Mouse (Mus musculus): ENCODE data around the gene Fyco1. TPM values are rescaled to one million over a fixed set of nuclear protein-coding genes. Genes with fewer than 3 reads are reported as not detected.

The Fyco1 gene
- total and polyA plus RNA-seq, 3 experiments, result 55.5 to 262 (median 251) TPM

DNA sequence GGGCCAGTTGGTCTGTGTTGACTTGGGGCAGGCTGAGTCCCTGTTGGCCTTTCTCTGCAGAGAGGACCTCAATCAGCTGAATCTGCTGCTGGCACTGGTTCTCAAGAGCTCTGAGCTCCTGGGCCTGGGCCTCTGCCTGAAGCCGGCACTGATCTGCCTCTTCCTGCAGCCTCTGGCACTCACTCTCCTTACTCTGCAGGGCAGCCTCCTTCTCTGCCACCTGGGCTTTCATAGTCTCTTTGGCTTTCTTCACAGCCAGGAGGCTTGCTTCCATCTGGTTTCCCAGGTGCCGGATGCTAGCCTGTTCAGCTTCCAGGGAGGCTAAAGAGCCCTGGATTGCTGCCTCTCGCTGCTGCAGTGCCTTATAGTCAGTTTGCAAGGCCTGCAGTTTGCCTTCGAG lies 22.8 kb downstream of the Fyco1 start:
- Histone ChIP-seq H3K4me3 (no peak overlapping the region), H3K9ac (ENCODE audit: low read depth, low read length) (no peak overlapping the region), H3K36me3 (ENCODE audit: control insufficient read depth, insufficient read depth, low read length) (peaks cover 4% of the 10 kb centered on the region; the same call in 1 of the 2 replicates), H3K27me3 (ENCODE audit: control insufficient read depth, insufficient read depth, low read length) (no peaks in the 10 kb centered on the region), H3K27ac (no peak overlapping the region), H3K4me1 (ENCODE audit: control insufficient read depth, insufficient read depth, low read length) (no peaks in the 10 kb centered on the region), H3K79me2 (replicated peaks; ENCODE audit: control insufficient read depth, insufficient read depth, low read length) (no peaks in the 10 kb centered on the region)
- intact Hi-C loops (cut with DNase I), result no loop called here
- TF ChIP-seq CTCF (IDR thresholded peaks at IDR 0.05), result no peak
- TF ChIP-seq POLR2A (IDR thresholded peaks at IDR 0.05; ENCODE audit: insufficient read depth, low read depth, low read length), result no peak
- TF ChIP-seq EP300 (IDR thresholded peaks at IDR 0.05; ENCODE audit: insufficient read depth, low read depth, low read length), result no peak
- WGBS, result 91% methylated on average over 4 of the region's 4 CpGs
- no peak for DNase-seq

DNA sequence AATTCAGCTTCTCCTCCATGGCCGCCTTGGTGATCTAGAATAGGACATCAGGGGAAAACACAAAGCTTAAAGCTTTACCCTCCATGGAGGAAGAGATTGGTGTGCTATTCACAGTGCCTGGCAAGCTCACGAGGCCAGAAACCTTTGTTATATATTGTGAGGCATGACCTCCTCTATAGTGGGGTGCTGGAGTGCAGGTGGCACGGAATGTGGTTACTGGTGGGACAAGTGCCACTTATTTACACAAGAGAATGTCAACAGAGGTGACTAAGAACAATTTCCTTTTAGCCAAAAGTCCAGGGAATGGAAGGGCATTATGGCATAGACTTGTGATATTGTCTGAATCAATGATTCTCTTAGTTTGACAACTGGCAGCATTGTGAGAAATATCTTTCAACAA lies 25.1 kb downstream of the Fyco1 start:
- Histone ChIP-seq H3K4me1 (ENCODE audit: control insufficient read depth, insufficient read depth, low read length) (no peaks in the 10 kb centered on the region), H3K36me3 (ENCODE audit: control insufficient read depth, insufficient read depth, low read length) (peaks cover 3% of the 10 kb centered on the region), H3K79me2 (replicated peaks; ENCODE audit: control insufficient read depth, insufficient read depth, low read length) (no peaks in the 10 kb centered on the region), H3K27ac (no peak overlapping the region), H3K27me3 (ENCODE audit: control insufficient read depth, insufficient read depth, low read length) (no peaks in the 10 kb centered on the region), H3K4me3 (no peak overlapping the region), H3K9ac (ENCODE audit: low read depth, low read length) (no peak overlapping the region)
- no peak for TF ChIP-seq POLR2A (IDR thresholded peaks at IDR 0.05; ENCODE audit: insufficient read depth, low read depth, low read length)
- TF ChIP-seq EP300 (IDR thresholded peaks at IDR 0.05; ENCODE audit: insufficient read depth, low read depth, low read length), result no peak
- no peak for TF ChIP-seq CTCF (IDR thresholded peaks at IDR 0.05)
- 91% methylated on average over 3 of the region's 3 CpGs for WGBS
- intact Hi-C loops (cut with DNase I), result no loop called here
- DNase-seq, result no peak

DNA sequence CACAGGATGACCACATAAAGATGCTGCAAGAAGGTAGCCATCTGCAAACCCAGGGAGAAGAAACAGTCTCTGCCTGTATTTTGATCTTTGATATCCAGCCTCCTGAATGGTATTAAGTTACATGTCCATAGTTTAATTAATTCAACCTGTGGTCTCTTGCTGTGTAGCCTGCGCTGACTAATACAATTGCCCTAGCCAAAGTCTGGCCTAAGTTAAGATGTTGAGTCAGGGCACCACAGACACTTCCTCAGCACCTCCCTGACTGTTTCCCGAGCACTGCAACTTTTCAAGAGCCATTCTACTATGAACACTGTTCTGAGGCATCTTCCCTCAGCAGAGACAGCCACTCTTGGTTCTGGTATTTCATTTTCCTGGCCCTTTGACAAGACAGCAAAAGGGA lies 33.1 kb downstream of the Fyco1 start:
- Histone ChIP-seq H3K27ac (no peak overlapping the region), H3K4me3 (no peak overlapping the region), H3K4me1 (ENCODE audit: control insufficient read depth, insufficient read depth, low read length) (peaks cover 7% of the 10 kb centered on the region), H3K79me2 (replicated peaks; ENCODE audit: control insufficient read depth, insufficient read depth, low read length) (no peaks in the 10 kb centered on the region), H3K9ac (ENCODE audit: low read depth, low read length) (no peak overlapping the region), H3K27me3 (ENCODE audit: control insufficient read depth, insufficient read depth, low read length) (no peaks in the 10 kb centered on the region), H3K36me3 (ENCODE audit: control insufficient read depth, insufficient read depth, low read length) (peaks cover 47% of the 10 kb centered on the region)
- TF ChIP-seq CTCF (IDR thresholded peaks at IDR 0.05) (no peak), POLR2A (IDR thresholded peaks at IDR 0.05; ENCODE audit: insufficient read depth, low read depth, low read length) (no peak)
- no peak for DNase-seq
- 81% methylated on average over 2 of the region's 2 CpGs for WGBS
- intact Hi-C loops (cut with DNase I), result no loop called here

DNA sequence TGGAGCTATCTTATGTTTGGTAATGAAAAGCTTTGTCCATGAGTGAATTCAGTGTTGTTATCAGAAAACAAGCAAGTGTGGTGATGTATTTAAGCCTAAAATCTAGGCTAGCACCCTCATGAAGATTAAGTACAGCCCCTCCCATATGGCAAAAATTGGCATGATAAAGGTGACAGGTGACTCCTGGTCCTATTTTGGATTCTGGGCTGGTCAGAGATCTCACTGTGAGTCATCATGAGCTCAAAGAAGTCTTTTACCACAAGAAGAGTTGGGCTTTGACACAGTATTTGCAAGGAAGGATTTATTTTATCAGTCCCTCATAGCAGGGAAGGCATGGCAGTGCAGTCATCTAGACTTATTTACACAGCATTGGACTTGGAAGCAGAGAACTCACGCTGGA lies 35.7 kb downstream of the Fyco1 start:
- TF ChIP-seq CTCF (IDR thresholded peaks at IDR 0.05) (no peak), EP300 (IDR thresholded peaks at IDR 0.05; ENCODE audit: insufficient read depth, low read depth, low read length) (no peak), POLR2A (IDR thresholded peaks at IDR 0.05; ENCODE audit: insufficient read depth, low read depth, low read length) (no peak)
- Histone ChIP-seq H3K79me2 (replicated peaks; ENCODE audit: control insufficient read depth, insufficient read depth, low read length) (no peaks in the 10 kb centered on the region), H3K4me3 (no peak overlapping the region), H3K27ac (no peak overlapping the region), H3K9ac (ENCODE audit: low read depth, low read length) (no peak overlapping the region), H3K27me3 (ENCODE audit: control insufficient read depth, insufficient read depth, low read length) (no peaks in the 10 kb centered on the region), H3K4me1 (ENCODE audit: control insufficient read depth, insufficient read depth, low read length) (peaks cover 7% of the 10 kb centered on the region), H3K36me3 (ENCODE audit: control insufficient read depth, insufficient read depth, low read length) (peaks cover 50% of the 10 kb centered on the region)
- WGBS, result 66% methylated on average over 1 of the region's 1 CpGs
- no peak for DNase-seq
- intact Hi-C loops (cut with DNase I), result no loop called here

DNA sequence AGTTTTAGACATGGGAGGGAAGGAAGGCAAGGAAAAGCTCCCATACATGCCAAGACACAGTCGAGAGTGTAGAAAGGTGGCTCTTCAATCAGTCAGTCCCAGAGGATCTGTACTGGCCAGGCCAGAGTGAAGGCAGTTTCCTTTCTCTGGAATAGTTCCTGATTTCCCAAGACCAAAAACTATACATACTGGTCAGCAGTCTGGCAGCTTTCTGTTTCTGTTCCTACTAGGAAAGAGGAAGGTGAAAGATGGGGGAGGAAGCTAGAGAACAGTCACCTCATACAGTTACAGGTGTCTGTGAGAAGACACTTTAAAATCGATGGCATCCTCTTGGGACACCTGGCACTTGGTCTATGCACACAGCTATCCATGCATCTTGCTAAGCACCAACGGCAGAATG lies 36.3 kb downstream of the Fyco1 start:
- no peaks in the 10 kb centered on the region for H3K27me3 ChIP-seq (ENCODE audit: control insufficient read depth, insufficient read depth, low read length)
- no peak for DNase-seq
- peak overlapping the region; percentile 4; the same call in 1 of the 2 replicates for H3K27ac ChIP-seq
- intact Hi-C loops (cut with DNase I), result no loop called here
- H3K9ac ChIP-seq (ENCODE audit: low read depth, low read length), result no peak overlapping the region
- H3K79me2 ChIP-seq (replicated peaks; ENCODE audit: control insufficient read depth, insufficient read depth, low read length), result no peaks in the 10 kb centered on the region
- H3K36me3 ChIP-seq (ENCODE audit: control insufficient read depth, insufficient read depth, low read length), result peaks cover 54% of the 10 kb centered on the region
- H3K4me1 ChIP-seq (ENCODE audit: control insufficient read depth, insufficient read depth, low read length), result peaks cover 7% of the 10 kb centered on the region
- 53% methylated on average over 3 of the region's 3 CpGs for WGBS
- H3K4me3 ChIP-seq, result no peak overlapping the region
- TF ChIP-seq POLR2A (IDR thresholded peaks at IDR 0.05; ENCODE audit: insufficient read depth, low read depth, low read length) (no peak), EP300 (IDR thresholded peaks at IDR 0.05; ENCODE audit: insufficient read depth, low read depth, low read length) (no peak), CTCF (IDR thresholded peaks at IDR 0.05) (no peak)

DNA sequence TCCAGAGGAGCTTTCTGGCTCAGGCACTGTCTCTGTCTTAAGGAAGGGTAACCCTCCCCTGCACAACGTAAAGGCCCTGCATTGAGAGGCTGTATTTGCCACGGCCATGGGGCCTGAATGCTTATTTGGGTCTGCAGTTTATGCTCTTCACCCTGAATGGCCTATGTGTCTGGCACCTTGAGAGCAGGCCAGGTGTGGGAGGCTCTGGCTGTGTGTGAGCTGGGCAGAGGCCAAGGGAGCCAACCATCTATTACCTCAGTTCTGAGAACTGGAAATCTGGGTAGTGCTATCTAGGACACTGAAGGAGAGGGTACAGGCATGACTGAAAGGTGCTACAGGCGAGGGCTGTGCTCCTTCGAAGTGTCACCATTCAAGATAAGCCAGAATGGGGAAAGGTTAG lies 36.9 kb downstream of the Fyco1 start:
- DNase-seq, result peak in 1 of 2 experiments; percentile 48

More for the DNA sequence above, 36.9 kb downstream of the Fyco1 start:
- no peak overlapping the region; the same call in 1 of the 2 replicates for H3K27ac ChIP-seq
- no peak overlapping the region for H3K4me3 ChIP-seq
- H3K4me1 ChIP-seq (ENCODE audit: control insufficient read depth, insufficient read depth, low read length), result peaks cover 7% of the 10 kb centered on the region
- 48% methylated on average over 4 of the region's 4 CpGs for WGBS
- intact Hi-C loops (cut with DNase I), result no loop called here
- H3K9ac ChIP-seq (ENCODE audit: low read depth, low read length), result no peak overlapping the region
- H3K79me2 ChIP-seq (replicated peaks; ENCODE audit: control insufficient read depth, insufficient read depth, low read length), result no peaks in the 10 kb centered on the region
- H3K36me3 ChIP-seq (ENCODE audit: control insufficient read depth, insufficient read depth, low read length), result peaks cover 52% of the 10 kb centered on the region
- no peaks in the 10 kb centered on the region for H3K27me3 ChIP-seq (ENCODE audit: control insufficient read depth, insufficient read depth, low read length)
- TF ChIP-seq EP300 (IDR thresholded peaks at IDR 0.05; ENCODE audit: insufficient read depth, low read depth, low read length) (no peak), CTCF (IDR thresholded peaks at IDR 0.05) (no peak), POLR2A (IDR thresholded peaks at IDR 0.05; ENCODE audit: insufficient read depth, low read depth, low read length) (no peak)

Data from heart, adult 2 months (tissue).